Mouse (Mus musculus) natural killer cell, adult 2 months (primary cell): ENCODE measurements around the gene Scg5.

Experiments used
- DNase-seq, 2 experiments: peaks; one replicate each; pipeline ENCODE4 v3.0.0; 2022; ENCODE audit warnings: low spot score in 2 of 2

Gene Scg5

GRCm38 (mm10) chr2:113757525-113758310 lies 71.2 kb downstream of the Scg5 start:
- no peak for DNase-seq

GRCm38 (mm10) chr2:113756924-113757524 lies 71.9 kb downstream of the Scg5 start:
- no peak for DNase-seq

- no peak for DNase-seq
Measured at GRCm38 (mm10) chr2:113749721-113750120, 79.2 kb downstream of the Scg5 start.

GRCm38 (mm10) chr2:113749309-113749708 lies 79.6 kb downstream of the Scg5 start:
- DNase-seq, result no peak

GRCm38 (mm10) chr2:113728581-113728980 lies 100.3 kb downstream of the Scg5 start:
- no peak for DNase-seq
